Mouse (Mus musculus) embryonic facial prominence, embryonic 11.5 days (tissue): ENCODE measurements around the gene Mns1. TPM values are rescaled to one million over a fixed set of nuclear protein-coding genes. Genes with fewer than 3 reads are reported as not detected.

Experiments
- ATAC-seq: fragments of 200-750 bp; cut with Nextera tagmentation; replicated peaks from 2 replicates; pipeline ENCODE4 v1.8.0; 2017; ENCODE audit warnings: low read depth; ENCODE audit not compliant: insufficient number of reproducible peaks, low FRiP score, low TSS enrichment
- DNase-seq: peaks from one replicate; pipeline ENCODE4 v3.0.0-alpha.2; 2015; ENCODE audit warnings: low spot score
- H3K27ac ChIP-seq: fragments of 300-500 bp; sonication (generic); replicated peaks from 2 replicates; pipeline ENCODE4 v1.5.1; 2014; ENCODE audit warnings: mild to moderate bottlenecking, low read depth, low read length, control low read depth
- H3K27me3 ChIP-seq: fragments of 300-500 bp; sonication (generic); 2 replicates; pipeline ENCODE4 v1.6.1; 2014; ENCODE audit warnings: mild to moderate bottlenecking, low read length, moderate library complexity, mixed read lengths; ENCODE audit not compliant: control insufficient read depth, insufficient read depth
- H3K36me3 ChIP-seq: fragments of 300-500 bp; sonication (generic); replicated peaks from 2 replicates; pipeline ENCODE4 v1.6.1; 2014; ENCODE audit warnings: low read depth, mild to moderate bottlenecking, low read length, moderate library complexity, mixed read lengths; ENCODE audit not compliant: control insufficient read depth, insufficient read depth
- H3K4me1 ChIP-seq: fragments of 300-500 bp; sonication (generic); 2 replicates; pipeline ENCODE4 v1.6.1; 2014; ENCODE audit warnings: low read length, mixed read lengths; ENCODE audit not compliant: control insufficient read depth, insufficient read depth
- H3K4me2 ChIP-seq: fragments of 300-500 bp; sonication (generic); 2 replicates; pipeline ENCODE4 v1.6.1; 2014; ENCODE audit warnings: low read depth, mild to moderate bottlenecking, control low read depth, low read length, moderate library complexity
- H3K4me3 ChIP-seq: fragments of 300-500 bp; sonication (generic); 2 replicates; pipeline ENCODE4 v1.5.1; 2014; ENCODE audit warnings: low read depth, low read length, control low read depth
- H3K9ac ChIP-seq: fragments of 300-500 bp; sonication (generic); replicated peaks from 2 replicates; pipeline ENCODE4 v1.6.1; 2014; ENCODE audit warnings: mild to moderate bottlenecking, control low read depth, low read length
- H3K9me3 ChIP-seq: fragments of 300-500 bp; sonication (generic); replicated peaks from 2 replicates; pipeline ENCODE4 v1.6.1; 2016; ENCODE audit warnings: mild to moderate bottlenecking, low read length, inconsistent platforms, mixed read lengths; ENCODE audit not compliant: control insufficient read depth
- WGBS: fragments of 180-500 bp; shearing (Covaris S2); extraction: QIAGEN DNeasy Blood & Tissue Kit; methylation state at CpG from one replicate; pipeline ENCODE4 v1.1.7; 2014; 5-methylcytosine and 5-hydroxymethylcytosine counted together
- polyA plus RNA-seq: library from polyadenylated mRNA; unstranded; fragments of >200 nt; fragmentation: Nextera tagmentation; extraction: Ambion mirVana; gene quantifications from 2 replicates; pipeline ENCODE4 v1.2.1, GENCODE M21; 2014

Mns1 gene
- polyA plus RNA-seq, 1 experiment from 2014 or later = 50.9 TPM

- Histone ChIP-seq H3K9me3 (no peaks in the 10 kb centered on the region), H3K27me3 (no peaks in the 10 kb centered on the region), H3K27ac (0 out of 2 replicates have a peak overlapping the region, but pooled peaks have one; percentile 48), H3K4me1 (no peaks in the 10 kb centered on the region), H3K9ac (peak overlapping the region; percentile 72), H3K36me3 (no peaks in the 10 kb centered on the region), H3K4me2 (peak overlapping the region; percentile 53), H3K4me3 (peak overlapping the region; percentile 53)
- WGBS = 2% methylated on average over 9 of the region's 9 CpGs
- no peak for DNase-seq
- ATAC-seq = no peak
Measured at GRCm38 (mm10) chr9:72438749-72439148, 938 bp downstream of the Mns1 start.

GRCm38 (mm10) chr9:72440358-72440757 is 2.5 kb downstream of the Mns1 start:
- 92% methylated on average over 4 of the region's 4 CpGs for WGBS
- Histone ChIP-seq H3K27me3 (no peaks in the 10 kb centered on the region), H3K4me1 (no peaks in the 10 kb centered on the region), H3K27ac (no peak overlapping the region), H3K4me3 (no peak overlapping the region), H3K9me3 (no peaks in the 10 kb centered on the region), H3K9ac (no peak overlapping the region), H3K4me2 (no peak overlapping the region), H3K36me3 (no peaks in the 10 kb centered on the region)
- ATAC-seq (no peak), DNase-seq (no peak)

- Histone ChIP-seq H3K9ac (no peak overlapping the region), H3K27ac (no peak overlapping the region), H3K4me3 (no peak overlapping the region), H3K27me3 (no peaks in the 10 kb centered on the region), H3K4me1 (no peaks in the 10 kb centered on the region), H3K36me3 (no peaks in the 10 kb centered on the region), H3K9me3 (no peaks in the 10 kb centered on the region), H3K4me2 (no peak overlapping the region)
- ATAC-seq = no peak
- WGBS = 80% methylated on average over 8 of the region's 8 CpGs
- no peak for DNase-seq
Measured at GRCm38 (mm10) chr9:72440948-72441926, 3.4 kb downstream of the Mns1 start.

- Histone ChIP-seq H3K4me2 (no peak overlapping the region), H3K4me1 (no peaks in the 10 kb centered on the region), H3K9me3 (no peaks in the 10 kb centered on the region), H3K4me3 (no peak overlapping the region), H3K27me3 (no peaks in the 10 kb centered on the region), H3K9ac (no peak overlapping the region), H3K27ac (no peak overlapping the region), H3K36me3 (no peaks in the 10 kb centered on the region)
- ATAC-seq = no peak
- no peak for DNase-seq
- 92% methylated on average over 10 of the region's 10 CpGs for WGBS
Measured at GRCm38 (mm10) chr9:72441927-72442715, 4.3 kb downstream of the Mns1 start.

GRCm38 (mm10) chr9:72448026-72448425 is 10.2 kb downstream of the Mns1 start:
- peaks cover 4% of the 10 kb centered on the region for H3K36me3 ChIP-seq
- no peaks in the 10 kb centered on the region for H3K9me3 ChIP-seq
- 60% methylated on average over 8 of the region's 8 CpGs for WGBS

GRCm38 (mm10) chr9:72449367-72449766 is 11.6 kb downstream of the Mns1 start:
- ATAC-seq = no peak
- no peak overlapping the region for H3K4me2 ChIP-seq
- no peak overlapping the region for H3K4me3 ChIP-seq
- no peaks in the 10 kb centered on the region for H3K4me1 ChIP-seq
- H3K9me3 ChIP-seq = no peaks in the 10 kb centered on the region
- no peak overlapping the region for H3K27ac ChIP-seq
- H3K36me3 ChIP-seq = peaks cover 4% of the 10 kb centered on the region
- WGBS = 91% methylated on average over 7 of the region's 7 CpGs
- no peak overlapping the region for H3K9ac ChIP-seq
- H3K27me3 ChIP-seq = no peaks in the 10 kb centered on the region
- no peak for DNase-seq

More at GRCm38 (mm10) chr9:72448026-72448425, 10.2 kb downstream of the Mns1 start:
- H3K4me1 ChIP-seq = no peaks in the 10 kb centered on the region
- no peak overlapping the region for H3K4me2 ChIP-seq
- no peak overlapping the region for H3K9ac ChIP-seq
- peak; percentile 47 for DNase-seq
- H3K27me3 ChIP-seq = no peaks in the 10 kb centered on the region
- H3K4me3 ChIP-seq = no peak overlapping the region
- no peak for ATAC-seq
- H3K27ac ChIP-seq = no peak overlapping the region

GRCm38 (mm10) chr9:72449841-72450240 is 12.0 kb downstream of the Mns1 start:
- no peak overlapping the region for H3K4me2 ChIP-seq
- no peaks in the 10 kb centered on the region for H3K9me3 ChIP-seq
- no peak overlapping the region for H3K9ac ChIP-seq
- no peaks in the 10 kb centered on the region for H3K27me3 ChIP-seq
- DNase-seq (no peak), ATAC-seq (no peak)
- WGBS = 93% methylated on average over 2 of the region's 2 CpGs
- H3K27ac ChIP-seq = no peak overlapping the region
- H3K4me3 ChIP-seq = no peak overlapping the region
- peaks cover 4% of the 10 kb centered on the region for H3K36me3 ChIP-seq
- no peaks in the 10 kb centered on the region for H3K4me1 ChIP-seq

- no peaks in the 10 kb centered on the region for H3K9me3 ChIP-seq
- 93% methylated on average over 1 of the region's 1 CpGs for WGBS
- H3K4me3 ChIP-seq = no peak overlapping the region
- ATAC-seq (no peak), DNase-seq (no peak)
- H3K4me2 ChIP-seq = no peak overlapping the region
- no peaks in the 10 kb centered on the region for H3K27me3 ChIP-seq
- no peaks in the 10 kb centered on the region for H3K4me1 ChIP-seq
- no peak overlapping the region for H3K9ac ChIP-seq
- peaks cover 4% of the 10 kb centered on the region for H3K36me3 ChIP-seq
- H3K27ac ChIP-seq = no peak overlapping the region
Measured at GRCm38 (mm10) chr9:72450363-72450762, 12.6 kb downstream of the Mns1 start.
